Mouse (Mus musculus): ENCODE results near the gene Smtnl2.
"Not testable (repeated sequence)": the region's sequence is repeated elsewhere in the genome, so short reads cannot be mapped to it uniquely, and the experiment has no call there.

The Smtnl2 gene

DNA sequence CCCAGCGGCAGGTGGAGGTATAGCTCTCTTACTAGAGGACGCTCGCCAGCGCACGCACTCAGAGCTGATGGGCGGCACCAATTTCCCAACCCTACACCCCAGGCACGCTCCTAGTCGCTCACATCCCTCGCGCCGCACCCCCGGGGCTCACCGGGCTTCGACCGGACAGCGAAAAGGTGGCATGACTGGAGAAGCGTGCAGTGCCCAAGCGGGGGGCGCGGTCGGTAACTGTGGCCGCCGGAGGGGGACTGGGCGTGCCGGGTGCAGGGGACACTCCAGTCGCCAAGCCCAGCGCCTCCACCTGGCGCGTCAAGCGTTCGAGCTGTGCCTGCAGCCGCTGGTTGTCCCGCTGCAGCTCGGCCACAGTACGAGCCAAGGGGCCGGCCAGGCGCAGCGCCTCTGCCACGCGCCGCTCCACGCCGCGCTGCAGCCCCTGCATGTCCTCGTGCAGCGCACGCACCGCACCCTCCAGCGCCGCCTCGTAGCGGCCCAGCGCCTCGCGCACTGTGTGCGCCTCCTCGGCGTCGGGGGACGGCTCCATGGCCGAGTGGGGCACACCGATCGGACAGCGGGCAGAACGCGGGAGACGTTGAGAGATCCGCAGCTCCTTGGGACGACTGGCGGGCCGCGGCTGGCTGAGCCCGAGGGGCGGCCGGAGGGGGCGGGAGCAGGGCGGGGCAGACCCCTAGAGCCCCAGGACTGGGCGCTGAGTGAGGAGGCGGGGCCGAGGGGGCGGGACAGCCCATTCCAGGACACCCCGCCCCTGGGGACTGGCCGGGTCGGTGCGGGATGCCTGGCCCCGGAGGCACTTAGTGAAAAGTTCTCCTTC lies at the start of gene Smtnl2:
Gene Smtnl2, minus strand, starts transcription at position 621 of the 829 bp plus-strand sequence.
- peak; percentile 99 for DNase-seq

DNA sequence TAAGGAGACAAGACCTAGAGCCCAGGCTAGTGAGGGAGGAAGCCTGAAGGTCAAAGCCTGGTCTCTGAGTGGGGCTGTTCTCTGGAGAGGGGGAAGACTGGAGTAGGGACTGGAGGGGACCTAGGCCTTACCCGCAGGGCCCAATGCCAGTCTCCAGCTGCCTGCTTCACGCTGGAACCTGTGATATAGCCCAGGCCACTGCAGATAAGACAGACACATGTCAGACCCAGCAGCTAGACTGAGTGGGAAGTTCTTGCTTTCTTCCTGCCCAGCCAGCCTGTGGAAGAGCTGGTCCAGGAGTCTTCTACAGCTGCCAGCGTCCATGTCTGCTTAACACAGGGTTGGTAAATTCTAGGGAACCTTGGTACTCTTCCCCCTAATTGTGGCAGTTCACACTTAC lies 47.0 kb upstream of the Smtnl2 start:
- DNase-seq = no peak

DNA sequence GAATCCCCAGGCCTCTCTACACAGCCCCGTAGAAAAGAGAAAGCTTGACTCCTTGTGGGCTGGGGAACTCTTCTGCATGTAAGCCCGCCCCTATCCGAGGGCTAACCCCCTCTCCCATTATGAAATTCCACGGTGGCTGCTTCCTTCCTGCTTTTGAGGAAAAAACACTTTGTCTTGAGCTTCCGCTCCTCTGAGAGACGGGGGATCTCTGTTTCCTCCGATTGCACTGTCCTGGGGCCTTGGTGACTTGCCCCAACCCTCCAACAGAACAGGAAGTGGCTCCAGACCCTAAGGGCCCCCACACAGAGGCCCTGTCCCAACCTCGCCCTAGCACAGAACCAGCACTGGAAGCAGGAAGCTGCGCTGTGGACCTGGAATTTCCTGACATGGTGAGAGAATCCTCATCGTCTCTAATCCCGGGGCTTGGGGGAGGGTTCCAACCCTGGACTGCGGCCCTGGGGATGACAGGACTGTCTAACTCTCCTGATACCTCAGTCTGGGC lies 46.5 kb upstream of the Smtnl2 start:
- DNase-seq = peak; percentile 99

DNA sequence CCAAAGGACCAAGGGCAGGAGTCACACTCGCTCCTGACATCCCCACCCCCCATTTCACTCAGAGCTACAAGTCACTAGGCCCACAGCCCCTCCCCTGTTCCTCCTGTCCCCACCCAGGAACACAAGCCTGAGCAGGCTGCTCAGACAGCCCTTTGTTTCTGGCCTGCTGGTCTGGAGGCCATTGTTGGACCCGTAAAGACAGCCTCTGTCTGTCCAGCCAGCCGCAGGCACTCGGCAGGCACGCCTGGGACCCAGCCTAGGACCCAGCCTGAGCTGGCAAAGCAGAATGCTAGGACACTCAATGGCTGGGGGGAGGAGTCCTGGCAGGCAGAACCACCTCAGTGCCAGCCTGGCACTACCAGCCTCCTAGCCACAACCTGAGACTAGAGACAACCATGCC lies 44.2 kb upstream of the Smtnl2 start:
- no peak for DNase-seq

DNA sequence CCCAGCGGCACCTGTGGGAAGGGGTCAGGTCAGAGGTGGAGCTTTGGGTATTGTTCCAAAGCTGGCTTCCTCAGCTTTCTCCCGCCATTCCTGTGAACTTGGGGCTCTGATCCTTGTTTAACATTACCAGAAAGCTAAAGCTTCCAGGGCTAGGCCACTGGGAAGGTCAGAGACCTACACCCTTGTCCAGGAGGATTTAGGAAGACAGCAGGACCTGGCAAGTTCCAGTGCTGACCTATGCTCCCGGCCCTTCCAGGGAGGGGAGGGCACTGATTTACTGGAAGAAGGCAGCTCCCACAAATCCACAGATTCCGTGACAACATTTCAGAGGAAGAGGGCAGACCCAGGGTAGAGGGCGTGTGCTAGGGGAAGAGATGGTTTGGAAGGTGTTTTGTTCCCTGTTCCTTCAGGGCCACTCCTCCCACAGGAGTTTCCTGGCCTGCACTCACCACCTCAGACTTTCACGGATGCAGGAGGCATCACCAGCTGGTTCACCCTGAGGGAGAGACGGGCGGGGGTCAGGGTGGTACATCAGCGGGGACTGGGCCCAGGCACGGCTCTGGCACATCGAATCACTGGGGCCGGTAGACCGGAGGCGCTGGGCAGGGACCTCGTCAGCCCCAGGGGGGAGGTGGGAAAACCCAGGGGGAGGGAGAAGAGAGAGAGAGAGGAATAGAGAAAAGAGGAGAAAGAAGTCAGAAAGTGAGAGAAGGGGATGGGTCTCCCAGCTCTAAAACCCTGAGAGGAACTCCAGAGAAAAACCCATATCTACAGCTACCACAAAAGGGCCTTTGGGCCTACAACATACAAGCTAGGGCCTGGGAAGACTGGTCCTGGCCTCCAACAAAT lies 41.8 kb upstream of the Smtnl2 start:
- peak; percentile 94 for DNase-seq

DNA sequence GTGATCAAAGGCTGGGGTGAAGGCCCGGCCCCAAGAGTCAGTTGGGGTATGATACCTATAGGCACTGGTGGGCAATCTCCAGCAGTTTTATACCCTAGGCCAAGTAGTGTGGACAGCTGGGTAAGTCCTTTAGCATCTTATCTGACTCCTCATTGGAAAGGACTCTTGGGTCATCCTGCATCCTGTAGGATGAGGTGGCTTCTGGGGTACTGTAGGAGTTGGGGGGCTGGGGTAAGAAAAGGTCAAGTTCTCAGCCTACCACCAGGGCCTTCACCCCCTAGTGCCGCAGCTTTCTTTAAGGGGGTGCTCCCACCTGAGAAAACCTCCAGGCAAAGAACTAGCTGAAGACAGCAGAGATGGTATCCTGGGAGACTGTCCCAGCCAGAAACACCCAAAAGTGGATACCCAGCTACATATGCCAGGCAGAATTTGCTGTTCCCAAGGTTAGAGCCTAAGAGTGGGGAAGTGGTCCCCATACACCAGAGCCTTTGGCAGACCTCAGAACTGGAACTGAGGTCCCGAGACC lies 40.7 kb upstream of the Smtnl2 start:
- DNase-seq = no peak

DNA sequence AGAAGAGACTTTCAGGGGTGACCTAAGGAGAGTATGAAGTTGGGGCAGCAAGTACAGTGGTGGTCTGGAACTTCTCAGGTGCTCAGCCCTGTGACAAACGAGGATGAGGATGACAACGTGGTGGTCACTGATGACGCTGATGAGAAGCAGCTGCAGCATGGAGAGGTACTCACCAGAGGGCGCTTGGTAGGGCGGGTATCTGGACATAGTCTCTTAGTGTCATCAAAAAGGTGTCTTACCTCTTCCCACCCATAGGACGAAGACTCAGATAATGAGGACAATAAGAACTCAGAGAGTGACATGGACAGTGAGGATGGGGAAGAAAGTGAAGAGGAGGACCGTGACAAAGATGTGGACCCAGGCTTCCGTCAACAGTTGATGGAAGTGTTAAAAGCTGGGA lies 36.0 kb upstream of the Smtnl2 start:
- no peak for DNase-seq

DNA sequence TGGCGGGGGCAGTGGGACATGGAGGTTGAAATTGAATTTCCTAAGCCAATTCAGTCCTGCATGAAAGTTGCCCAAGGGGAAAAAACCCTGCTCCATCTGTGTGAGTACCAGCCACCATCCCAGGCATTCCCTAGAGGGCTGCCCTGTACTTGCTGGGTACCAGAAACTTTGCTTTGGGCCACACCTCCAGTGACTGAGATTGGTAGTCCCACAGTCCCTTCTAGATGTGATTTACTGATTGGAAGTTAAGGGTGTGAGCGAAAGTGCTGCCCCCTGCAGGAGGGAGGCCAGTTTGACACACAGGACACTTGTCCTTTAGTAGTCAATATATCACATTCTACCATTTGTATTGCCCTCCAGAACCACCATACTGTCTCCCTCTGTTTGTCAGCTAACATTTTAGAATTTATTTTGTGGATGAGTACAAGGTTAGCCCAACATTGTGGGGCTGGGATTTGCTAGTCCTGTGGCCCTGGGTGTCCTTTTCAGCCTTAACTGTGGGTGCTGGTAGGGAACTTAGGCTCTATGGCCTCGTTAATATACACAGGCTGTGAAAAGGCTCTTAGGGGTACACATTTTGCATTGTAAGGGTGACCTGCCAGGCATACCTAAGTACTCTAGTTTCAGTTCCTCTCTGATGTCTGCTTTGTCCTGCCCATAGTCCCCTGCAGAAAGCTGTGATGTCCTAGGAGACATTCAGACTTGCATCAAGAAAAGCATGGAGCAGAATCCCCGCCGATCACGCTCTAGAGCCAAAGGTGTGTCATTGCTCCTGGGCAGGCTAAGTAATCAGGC lies 35.0 kb upstream of the Smtnl2 start:
- DNase-seq = no peak

DNA sequence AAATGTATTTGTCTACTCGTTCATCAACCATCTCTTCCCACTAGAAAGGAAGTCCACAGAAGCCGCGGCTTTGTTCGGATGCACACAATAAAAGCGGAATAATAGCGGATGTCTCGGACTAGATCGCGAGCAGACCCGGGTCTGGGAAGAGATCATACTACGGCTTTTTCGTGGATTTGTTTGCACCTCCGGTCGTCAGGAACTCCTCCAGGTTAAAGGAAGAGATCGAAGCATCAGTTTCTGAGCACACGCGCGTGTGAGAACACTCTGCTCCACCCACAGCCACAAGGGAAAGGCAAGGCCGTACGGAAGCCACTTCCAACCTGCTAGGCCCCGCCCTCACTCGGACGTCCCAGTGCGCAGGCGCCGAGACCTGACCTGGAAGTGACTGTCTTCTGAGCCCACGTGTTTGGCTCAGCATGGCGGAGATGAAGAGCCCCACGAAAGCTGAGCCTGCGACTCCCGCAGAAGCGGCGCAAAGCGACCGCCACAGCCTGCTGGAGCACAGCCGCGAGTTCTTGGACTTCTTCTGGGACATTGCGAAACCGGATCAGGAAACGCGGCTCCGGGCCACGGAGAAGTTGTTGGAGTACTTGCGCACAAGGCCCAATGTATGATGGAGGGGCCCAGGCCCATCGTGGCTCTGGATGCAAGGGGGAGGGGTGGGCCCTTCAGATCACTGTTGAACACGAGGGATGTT lies 29.6 kb upstream of the Smtnl2 start, which contains the start of gene Mybbp1a:
Gene Mybbp1a, plus strand, starts transcription at position 391 of the 700 bp plus-strand sequence.
- DNase-seq = peak; percentile 99

DNA sequence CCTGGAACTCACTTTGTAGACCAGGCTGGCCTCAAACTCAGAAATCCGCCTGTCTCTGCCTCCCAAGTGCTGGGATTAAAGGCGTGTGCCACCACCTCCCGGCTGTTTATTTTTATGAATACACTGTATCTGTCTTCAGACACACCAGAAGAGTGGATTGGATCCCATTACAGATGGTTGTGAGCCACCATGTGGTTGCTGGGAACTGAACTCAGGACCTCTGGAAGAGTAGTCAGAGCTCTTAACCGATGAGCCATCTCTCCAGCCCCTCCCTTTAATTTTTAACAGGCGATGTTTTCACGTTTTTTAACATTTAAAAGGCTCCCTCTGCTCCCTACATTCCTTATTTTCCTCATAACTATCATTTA lies 29.1 kb upstream of the Smtnl2 start:
- DNase-seq = not testable (repeated sequence)

DNA sequence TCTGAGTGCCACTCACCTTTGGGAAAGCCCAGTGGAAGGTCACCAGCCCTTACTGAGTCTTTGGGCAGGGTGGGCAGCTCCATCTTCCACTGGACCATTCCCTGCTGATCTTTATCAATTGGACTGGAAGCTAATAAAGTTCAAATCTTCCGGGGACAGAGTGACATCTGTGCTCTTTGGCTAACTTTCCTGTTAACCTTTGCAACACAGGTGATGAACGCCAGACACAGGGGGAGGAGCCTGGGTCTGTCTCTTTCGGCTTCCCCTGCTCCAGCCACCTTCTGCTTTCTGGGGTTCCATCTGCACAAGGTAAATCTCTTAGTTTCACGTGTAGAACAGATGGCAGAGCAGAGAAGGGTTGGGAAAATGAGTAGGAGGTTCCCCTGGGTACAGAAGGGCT lies 26.9 kb upstream of the Smtnl2 start:
- no peak for DNase-seq

DNA sequence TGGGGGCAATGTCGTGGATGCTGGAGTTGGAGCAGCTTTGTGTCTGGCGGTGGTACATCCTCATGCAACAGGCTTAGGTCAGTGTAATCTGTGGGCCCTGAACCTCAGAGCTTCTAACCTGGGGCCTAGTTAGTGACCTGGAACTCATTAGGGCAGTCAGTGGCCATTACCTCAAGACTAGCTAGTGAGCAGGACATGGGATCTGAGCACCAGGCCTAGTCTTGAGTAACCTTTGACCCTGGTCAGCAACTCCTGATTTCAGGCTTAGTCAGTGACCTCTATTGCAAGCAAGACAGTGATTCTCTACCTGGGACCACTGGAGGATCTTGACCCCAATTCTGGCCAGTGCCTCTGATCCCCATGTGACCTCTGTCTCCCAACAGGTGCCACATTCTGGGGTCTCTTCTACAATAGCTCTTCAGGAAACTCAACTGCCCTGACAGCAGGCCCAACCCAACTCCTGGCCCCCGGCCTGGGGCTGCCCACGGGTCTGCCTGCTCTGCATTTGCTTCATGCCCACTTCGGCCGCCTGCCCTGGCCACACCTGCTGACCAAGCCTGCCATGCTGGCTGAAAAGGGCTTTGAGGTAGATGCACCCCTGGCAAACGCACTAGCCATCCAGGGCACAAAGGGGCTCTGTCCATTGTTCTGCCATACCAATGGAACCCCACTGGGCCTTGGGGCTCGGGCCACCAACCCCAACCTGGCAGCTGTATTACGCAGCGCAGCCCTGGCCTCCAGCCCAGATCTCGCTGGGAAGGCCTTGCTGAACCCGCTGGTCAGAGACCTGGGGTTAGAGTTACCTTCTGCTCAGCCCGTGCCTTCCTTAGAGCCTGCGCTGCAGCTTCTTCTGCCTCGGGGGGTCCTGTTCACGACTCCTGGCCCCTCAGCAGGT lies 25.5 kb upstream of the Smtnl2 start:
- no peak for DNase-seq

DNA sequence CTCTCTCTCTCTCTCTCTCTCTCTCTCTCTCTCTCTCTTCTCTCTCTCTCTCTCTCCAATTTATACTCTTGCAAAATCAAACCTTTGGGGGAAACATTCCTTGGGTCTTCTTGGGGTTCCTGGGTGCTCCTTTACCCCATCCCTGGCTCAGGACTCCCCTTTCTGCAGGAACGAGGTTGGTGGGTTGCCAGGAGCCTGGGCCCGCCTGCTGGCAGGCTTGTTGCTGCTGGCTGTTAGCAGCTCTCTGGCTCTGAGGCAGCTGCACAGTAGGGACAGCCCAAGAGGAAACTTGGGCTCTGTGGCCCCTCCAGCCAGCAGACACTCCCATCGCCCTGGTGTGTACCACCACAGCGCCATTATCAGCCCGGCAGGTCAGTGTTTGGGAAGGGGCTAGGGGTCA lies 24.8 kb upstream of the Smtnl2 start:
- peak; percentile 97 for DNase-seq

DNA sequence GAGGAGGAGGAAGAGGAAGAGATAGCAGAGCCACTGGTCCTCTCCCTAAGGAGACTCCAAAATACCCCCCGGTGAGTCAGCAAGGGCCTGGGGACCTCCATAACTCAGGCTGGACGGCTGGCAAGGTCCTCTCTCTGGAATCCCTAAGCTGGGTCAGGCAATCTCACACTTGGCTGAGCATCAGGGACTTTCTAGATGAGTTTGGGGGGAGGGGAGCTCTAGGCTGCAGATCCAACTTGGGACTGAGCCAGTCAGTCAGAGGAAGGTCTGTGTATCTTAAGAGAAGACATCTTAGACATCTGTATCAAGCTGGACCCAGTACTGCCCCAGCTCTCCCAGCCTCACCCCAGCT lies 24.2 kb upstream of the Smtnl2 start:
- peak; percentile 98 for DNase-seq

DNA sequence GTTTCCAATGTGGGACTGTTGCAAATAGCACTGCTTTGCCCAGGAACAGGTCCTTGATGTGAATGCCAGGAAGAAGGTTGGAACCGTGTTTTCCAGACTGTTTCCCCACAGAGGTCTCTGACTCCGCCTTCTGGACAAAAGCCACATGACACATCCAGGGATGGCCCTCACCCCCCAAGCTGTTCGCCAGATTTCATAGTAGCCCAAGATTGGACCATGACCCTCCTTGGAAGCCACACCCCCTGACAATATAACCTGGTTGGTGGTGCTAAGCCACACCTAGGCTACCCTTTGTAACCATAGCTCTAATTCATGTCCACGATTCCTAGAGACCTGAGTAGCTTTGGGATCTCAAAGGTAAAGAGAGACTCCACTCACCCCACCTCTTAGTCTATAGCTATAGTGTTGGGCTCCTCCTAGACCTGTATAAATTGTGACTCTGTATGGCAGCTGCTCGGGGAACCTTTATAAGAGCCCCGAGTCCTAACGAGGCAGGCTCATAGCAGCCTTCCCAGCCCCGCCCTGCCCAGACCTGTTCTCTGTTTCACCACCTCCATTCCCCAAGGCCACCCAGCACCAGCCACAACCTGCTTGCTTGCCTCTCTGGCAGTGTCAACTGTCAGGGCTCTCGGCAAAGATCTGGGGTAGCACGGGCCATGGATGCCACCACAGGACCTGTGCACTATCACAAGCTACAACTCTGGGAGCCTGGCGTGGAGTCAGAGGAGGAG lies 23.6 kb upstream of the Smtnl2 start, which contains the start of gene Ggt6:
Gene Ggt6, plus strand, starts transcription at position 564 of the 731 bp plus-strand sequence.
- DNase-seq = peak; percentile 94

DNA sequence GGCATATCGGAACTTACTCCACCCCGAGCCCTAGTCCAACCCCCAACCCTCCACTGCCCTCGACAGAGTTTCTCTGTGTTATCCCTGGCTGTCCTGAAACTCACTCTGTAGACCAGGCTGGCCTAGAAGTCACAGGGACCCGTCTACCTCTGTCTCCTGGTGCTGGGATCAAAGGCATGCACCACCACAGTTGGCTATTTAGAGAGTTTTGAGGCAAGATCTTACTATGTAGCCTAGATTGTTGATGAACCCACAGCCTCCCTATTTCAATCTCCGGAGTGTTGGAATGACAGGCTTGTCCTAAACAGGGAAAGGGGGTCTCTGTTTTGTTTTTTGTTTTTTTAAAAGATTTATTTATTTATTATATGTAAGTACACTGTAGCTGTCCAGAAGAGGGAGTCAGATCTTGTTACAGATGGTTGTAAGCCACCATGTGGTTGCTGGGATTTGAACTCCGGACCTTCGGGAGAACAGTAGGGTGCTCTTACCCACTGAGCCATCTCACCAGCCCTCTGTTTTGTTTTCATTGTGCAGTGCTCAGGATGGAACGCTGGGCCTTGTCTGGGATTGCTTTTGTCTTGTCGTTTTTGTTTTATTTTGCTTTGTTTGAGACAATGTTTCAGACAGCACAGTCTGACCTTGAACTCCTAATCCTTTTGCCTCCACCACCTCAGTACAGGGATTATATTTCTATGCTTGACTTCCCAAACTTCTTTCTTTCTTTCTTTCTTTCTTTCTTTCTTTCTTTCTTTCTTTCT lies 19.0 kb upstream of the Smtnl2 start:
- DNase-seq = not testable (repeated sequence)

DNA sequence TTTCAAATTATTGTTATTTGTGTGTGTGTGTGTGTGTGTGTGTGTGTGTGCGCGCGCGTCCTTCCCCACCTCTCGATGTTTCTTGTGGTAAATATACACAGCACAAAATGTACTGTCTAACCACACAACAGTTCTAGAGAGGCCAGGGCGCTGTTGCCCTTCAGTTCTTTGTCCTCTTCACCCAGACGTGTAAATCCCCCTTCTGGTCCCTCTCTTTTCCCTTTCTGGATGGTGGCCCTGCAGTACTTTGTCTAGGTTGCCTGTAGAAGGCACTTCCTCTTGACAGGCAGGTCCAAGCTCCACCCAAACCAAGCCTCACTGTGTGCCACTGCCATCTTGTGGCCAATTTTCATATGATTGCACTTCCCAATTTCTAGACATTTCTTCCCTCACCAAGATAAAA lies 17.8 kb upstream of the Smtnl2 start:
- DNase-seq = peak; percentile 97

DNA sequence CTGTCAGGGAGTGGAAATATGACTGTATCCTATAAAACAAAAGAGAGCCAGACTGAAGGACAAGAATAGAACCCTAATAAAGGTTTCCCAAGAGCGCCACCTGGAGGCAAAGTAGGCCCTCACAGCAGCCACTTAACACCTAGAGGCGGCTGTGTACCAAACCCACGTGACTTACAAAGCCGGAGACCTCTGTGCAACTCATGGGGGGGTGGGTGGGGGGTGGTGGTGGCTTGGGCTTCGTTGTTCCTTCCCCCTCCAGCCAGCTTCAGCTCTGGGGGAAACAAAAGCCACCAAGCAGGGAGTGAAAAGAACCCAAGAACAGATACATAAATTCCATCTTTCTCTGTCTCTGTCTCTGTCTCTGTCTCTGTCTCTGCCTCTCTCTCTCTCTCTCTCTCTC lies 17.2 kb upstream of the Smtnl2 start:
- DNase-seq = peak; percentile 98

DNA sequence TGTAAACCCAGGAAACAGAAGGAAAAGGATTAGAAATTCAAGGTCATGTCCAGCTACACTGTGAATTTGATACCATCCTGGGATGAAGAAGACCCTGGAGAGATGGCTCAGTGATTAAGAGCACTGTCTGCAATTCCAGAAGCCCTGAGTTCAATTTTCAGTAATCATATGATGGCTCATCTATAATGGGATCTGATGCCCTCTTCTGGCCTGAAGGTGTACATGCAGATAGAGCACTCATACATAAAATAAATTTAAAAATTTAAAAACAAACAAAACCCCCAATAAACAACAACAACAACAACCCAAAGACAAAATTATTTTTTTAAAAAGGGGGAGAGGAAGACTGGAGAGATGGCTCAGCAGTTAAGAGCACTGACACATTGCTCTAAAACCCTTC lies 15.4 kb upstream of the Smtnl2 start:
- no peak for DNase-seq

Data from heart, adult 11 months (tissue).